Mouse (Mus musculus): ENCODE data around the gene Phkg1. TPM values are rescaled to one million over a fixed set of nuclear protein-coding genes. Genes with fewer than 3 reads are reported as not detected.
"Not testable (repeated sequence)": the region's sequence is repeated elsewhere in the genome, so short reads cannot be mapped to it uniquely, and the experiment has no call there.

Phkg1 gene
- total RNA-seq (2014; fragmentation: Nextera tagmentation) (0.33 and 0.45 TPM in 2 replicates), total RNA-seq (2017) (1.4 TPM in 2 replicates)

GRCm38 (mm10) chr5:129898449-129898848 lies at the start of gene Phkg1:
Gene Phkg1 (minus strand): TSS chr5:129898549.
- ATAC-seq (replicated peaks; ENCODE audit: low FRiP score, low TSS enrichment, poor library complexity, severe bottlenecking): no peak

GRCm38 (mm10) chr5:129947528-129948033 lies 49.2 kb upstream of the Phkg1 start:
- ATAC-seq (replicated peaks; ENCODE audit: low FRiP score, low TSS enrichment, poor library complexity, severe bottlenecking): no peak

DNA sequence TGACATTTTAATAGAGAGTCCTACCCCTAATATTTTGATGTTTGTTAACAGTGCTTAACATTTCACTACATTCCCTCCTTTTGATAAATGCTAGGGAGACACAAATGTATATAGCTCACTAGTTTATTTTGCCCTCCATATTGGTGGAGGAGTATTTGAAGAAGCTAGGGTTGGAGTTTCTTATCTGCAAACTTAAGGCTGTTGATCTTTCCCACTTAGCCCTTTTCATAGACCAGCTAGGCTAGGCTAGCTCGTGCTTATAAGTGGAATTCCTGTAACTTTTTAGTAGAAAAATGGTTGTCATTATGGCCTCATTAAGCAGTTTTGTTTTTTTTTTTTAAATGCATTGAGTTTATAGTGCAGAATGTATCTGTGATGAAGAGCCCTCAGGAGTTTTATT lies 45.1 kb upstream of the Phkg1 start:
- ATAC-seq (replicated peaks; ENCODE audit: low FRiP score, low TSS enrichment, poor library complexity, severe bottlenecking): no peak

GRCm38 (mm10) chr5:129942073-129942939 lies 44.0 kb upstream of the Phkg1 start:
- 0 out of 2 replicates have a peak, but pooled peaks have one; percentile 4 for ATAC-seq (replicated peaks; ENCODE audit: low FRiP score, low TSS enrichment, poor library complexity, severe bottlenecking)

DNA sequence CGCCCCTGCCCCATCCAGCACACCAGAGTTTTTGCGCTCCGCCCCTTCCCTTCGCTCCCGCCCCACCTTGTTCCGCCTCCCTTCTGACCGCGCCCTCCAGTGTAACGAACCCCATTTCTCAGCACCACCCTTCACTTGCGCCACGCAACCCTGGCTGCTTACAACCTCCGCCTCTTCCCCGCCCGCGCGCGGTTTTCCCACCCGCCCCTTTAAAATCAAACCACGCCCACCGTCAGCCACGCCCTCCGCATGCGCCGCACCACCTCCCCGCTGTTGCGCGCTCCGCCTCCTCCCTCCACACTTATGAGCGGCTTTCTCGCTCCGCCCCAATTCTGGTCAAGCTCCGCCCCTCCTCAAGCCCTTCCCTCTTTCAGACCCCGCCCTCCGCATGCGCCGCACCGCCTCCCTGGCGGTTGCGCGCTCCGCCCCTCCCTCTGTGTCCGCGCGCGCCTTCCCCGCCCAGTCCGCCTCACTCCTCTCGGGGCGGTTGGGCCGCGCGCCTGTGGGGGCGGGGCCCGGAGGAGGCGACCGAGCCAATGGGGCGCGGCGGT lies 43.2 kb upstream of the Phkg1 start, which contains the start of gene Vkorc1l1:
Vkorc1l1 (plus strand) TSS at position 476 of the 551 bp plus-strand sequence.
- ATAC-seq (replicated peaks; ENCODE audit: low FRiP score, low TSS enrichment, poor library complexity, severe bottlenecking): peak; percentile 94

DNA sequence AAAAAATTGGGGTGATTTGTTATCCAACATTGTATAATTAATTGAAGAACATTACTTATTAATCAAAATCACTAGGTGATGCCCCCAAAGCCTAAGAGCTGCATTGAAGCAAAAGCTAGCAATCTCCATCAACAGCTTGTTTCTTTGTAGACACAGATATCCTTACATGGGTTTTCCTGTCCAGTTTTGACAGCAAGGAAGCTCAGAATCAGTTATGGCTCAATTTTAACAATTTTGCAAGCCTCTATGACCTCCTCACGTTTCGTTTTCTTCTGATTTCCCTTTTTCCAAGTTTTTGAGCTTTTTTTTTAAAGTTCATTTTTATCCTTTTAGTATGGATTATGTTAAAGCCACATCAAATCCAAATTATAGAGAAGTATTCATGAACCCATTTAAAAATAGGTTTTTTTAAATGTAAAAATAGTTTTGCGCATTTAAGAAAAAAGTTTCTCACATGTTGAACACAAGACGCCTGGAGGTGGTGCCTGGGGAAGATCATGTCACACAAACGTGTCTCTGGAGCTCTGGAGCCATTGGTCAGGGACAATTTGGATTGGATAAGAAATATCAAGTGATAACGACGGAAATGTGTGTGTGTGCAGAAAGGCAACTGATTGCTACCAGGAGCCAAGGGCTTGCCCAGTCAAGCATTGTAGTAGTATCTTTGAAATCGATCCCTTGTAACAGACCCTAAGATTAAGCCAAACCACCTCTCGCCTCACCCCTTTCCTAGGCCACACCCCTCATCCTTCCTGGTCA lies 42.6 kb upstream of the Phkg1 start:
- ATAC-seq (replicated peaks; ENCODE audit: low FRiP score, low TSS enrichment, poor library complexity, severe bottlenecking): peak; percentile 47

GRCm38 (mm10) chr5:129940281-129940680 lies 41.9 kb upstream of the Phkg1 start:
- no peak for ATAC-seq (replicated peaks; ENCODE audit: low FRiP score, low TSS enrichment, poor library complexity, severe bottlenecking)

- no peak for ATAC-seq (replicated peaks; ENCODE audit: low FRiP score, low TSS enrichment, poor library complexity, severe bottlenecking)
Observed at GRCm38 (mm10) chr5:129936941-129937340, 38.6 kb upstream of the Phkg1 start.

GRCm38 (mm10) chr5:129929924-129930855 lies 31.8 kb upstream of the Phkg1 start:
- peak; percentile 57 for ATAC-seq (replicated peaks; ENCODE audit: low FRiP score, low TSS enrichment, poor library complexity, severe bottlenecking)

DNA sequence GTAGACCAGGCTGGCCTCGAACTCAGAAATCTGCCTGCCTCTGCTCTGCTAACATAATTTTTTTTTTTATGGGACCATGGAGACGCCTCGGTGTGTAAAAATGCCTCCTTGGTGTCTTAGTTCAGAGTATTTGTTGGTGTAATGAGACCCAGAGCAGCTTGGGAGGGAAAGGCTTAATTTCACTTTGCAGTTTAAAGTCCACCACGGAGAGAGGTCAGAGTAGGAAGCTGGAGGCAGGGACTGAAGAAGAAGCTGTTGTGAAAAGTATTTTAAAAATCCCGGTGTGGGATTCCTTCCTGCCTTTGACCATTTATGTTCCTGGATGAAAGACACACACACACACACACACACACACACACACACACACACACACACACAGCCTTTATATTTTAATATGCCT lies 27.6 kb upstream of the Phkg1 start:
- no peak for ATAC-seq (replicated peaks; ENCODE audit: low FRiP score, low TSS enrichment, poor library complexity, severe bottlenecking)

GRCm38 (mm10) chr5:129924820-129925452 lies 26.6 kb upstream of the Phkg1 start:
- no peak for ATAC-seq (replicated peaks; ENCODE audit: low FRiP score, low TSS enrichment, poor library complexity, severe bottlenecking)

- no peak for ATAC-seq (replicated peaks; ENCODE audit: low FRiP score, low TSS enrichment, poor library complexity, severe bottlenecking)
Observed at GRCm38 (mm10) chr5:129921972-129922371, 23.6 kb upstream of the Phkg1 start.

- ATAC-seq (replicated peaks; ENCODE audit: low FRiP score, low TSS enrichment, poor library complexity, severe bottlenecking): no peak
Observed at GRCm38 (mm10) chr5:129919320-129919719, 21.0 kb upstream of the Phkg1 start.

- no peak for ATAC-seq (replicated peaks; ENCODE audit: low FRiP score, low TSS enrichment, poor library complexity, severe bottlenecking)
Observed at GRCm38 (mm10) chr5:129918752-129919151, 20.4 kb upstream of the Phkg1 start.

DNA sequence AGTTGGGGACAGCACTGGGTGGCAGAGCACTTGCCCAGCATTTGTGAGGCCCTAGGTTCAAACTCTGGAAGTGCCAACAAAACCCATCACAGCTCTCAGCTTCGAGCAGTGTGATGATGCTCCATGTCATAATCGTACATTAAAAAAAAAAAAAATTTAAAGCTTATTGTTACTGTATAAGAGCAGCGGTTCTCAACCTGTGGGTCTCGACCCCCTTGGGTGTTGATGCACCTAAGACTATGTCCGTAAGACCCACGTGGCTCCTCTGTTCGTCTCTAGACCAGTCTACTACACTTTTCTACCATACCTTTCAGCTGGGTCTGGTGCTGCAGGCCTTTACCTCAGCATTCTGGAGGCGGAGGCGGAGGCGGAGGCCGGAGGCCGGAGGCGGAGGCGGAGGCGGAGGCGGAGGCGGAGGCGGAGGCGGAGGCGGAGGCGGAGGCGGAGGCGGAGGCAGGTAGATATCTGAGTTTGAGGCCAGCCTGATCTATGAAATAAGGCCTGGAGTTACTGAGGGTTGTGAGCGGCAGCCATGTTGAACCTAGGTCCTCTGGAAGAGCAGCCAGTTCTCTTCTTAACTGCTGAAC lies 19.8 kb upstream of the Phkg1 start:
- no peak for ATAC-seq (replicated peaks; ENCODE audit: low FRiP score, low TSS enrichment, poor library complexity, severe bottlenecking)

GRCm38 (mm10) chr5:129915491-129915890 lies 17.1 kb upstream of the Phkg1 start:
- not testable (repeated sequence) for ATAC-seq (replicated peaks; ENCODE audit: low FRiP score, low TSS enrichment, poor library complexity, severe bottlenecking)

- ATAC-seq (replicated peaks; ENCODE audit: low FRiP score, low TSS enrichment, poor library complexity, severe bottlenecking): peak; percentile 83
Observed at GRCm38 (mm10) chr5:129914024-129914423, 15.7 kb upstream of the Phkg1 start.

DNA sequence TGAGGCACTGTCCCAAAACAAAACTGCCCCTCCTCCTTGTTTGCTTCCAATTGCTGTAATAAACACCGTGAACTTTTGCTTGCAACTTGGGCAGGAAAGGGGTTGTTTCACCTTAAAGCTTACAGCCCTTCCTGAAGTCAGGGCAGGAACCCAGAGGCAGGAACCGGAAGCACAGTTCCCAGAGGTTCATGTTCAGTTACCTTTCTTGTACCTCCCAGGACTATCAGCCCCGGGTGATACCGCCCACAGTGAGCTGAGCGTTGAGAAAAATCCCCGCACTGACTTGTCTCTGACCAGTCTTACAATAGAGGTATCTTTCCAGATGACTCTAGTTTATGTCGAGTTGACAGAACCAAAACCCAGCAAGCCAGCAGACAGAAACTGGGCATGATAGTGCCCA lies 11.2 kb upstream of the Phkg1 start:
- 0 out of 2 replicates have a peak, but pooled peaks have one; percentile 9 for ATAC-seq (replicated peaks; ENCODE audit: low FRiP score, low TSS enrichment, poor library complexity, severe bottlenecking)
